Mouse (Mus musculus) neural tube, embryonic 15.5 days (tissue): ENCODE results near the gene Synrg. TPM values are rescaled to one million over a fixed set of nuclear protein-coding genes. Genes with fewer than 3 reads are reported as not detected.

Source experiments
- polyA plus RNA-seq: library from polyadenylated mRNA; unstranded; fragments of >200 nt; fragmentation: Nextera tagmentation; extraction: Ambion mirVana; gene quantifications from 2 replicates; pipeline ENCODE4 v1.2.1, GENCODE M21; 2015

The Synrg gene
- polyA plus RNA-seq, 1 experiment from 2014 or later, result 18.3 TPM

Other genes starting within 250 kb of the Synrg start
- 0.41 and 2.0 TPM in 2 replicates for gene Wfdc21, start 217.5 kb upstream of the Synrg start, polyA plus RNA-seq
- gene Heatr6, start 210.7 kb upstream of the Synrg start, polyA plus RNA-seq, result 28.1 and 32.4 TPM in 2 replicates
- gene Hnf1b, start 114.4 kb upstream of the Synrg start, polyA plus RNA-seq, result 0.77 and 1.2 TPM in 2 replicates
- 21.6 and 23.9 TPM in 2 replicates for gene Ddx52, start 22.4 kb upstream of the Synrg start, polyA plus RNA-seq
- 6.0 and 11.5 TPM in 2 replicates for gene Dusp14, start 104.8 kb downstream of the Synrg start, polyA plus RNA-seq
- 27.1 and 28.4 TPM in 2 replicates for gene Tada2a, start 165.2 kb downstream of the Synrg start, polyA plus RNA-seq
- 19.2 and 22.9 TPM in 2 replicates for gene Acaca, start 165.2 kb downstream of the Synrg start, polyA plus RNA-seq
- 0.24 TPM in 1 of 2 replicates, not detected in the other for gene Gm11437, start 203.0 kb downstream of the Synrg start, polyA plus RNA-seq